Mouse (Mus musculus): ENCODE measurements around the gene Camk1. TPM values are rescaled to one million over a fixed set of nuclear protein-coding genes. Genes with fewer than 3 reads are reported as not detected.

Camk1 gene
- polyA plus RNA-seq (2012; rRNA removed) = 14.7 and 16.5 TPM in 2 replicates

GRCm38 (mm10) chr6:113343177-113344092 is at the start of gene Camk1:
TSS of gene Camk1 (minus strand) at chr6:113343984.

GRCm38 (mm10) chr6:113388960-113389359 is 45.2 kb upstream of the Camk1 start, which contains the start of gene Ttll3:
TSS of gene Ttll3 (plus strand) at chr6:113389260.

GRCm38 (mm10) chr6:113377496-113378385 is 34.0 kb upstream of the Camk1 start, which contains the start of the genes Tada3 and Arpc4:
TSS of gene Tada3 (minus strand) at chr6:113377883.
TSS of gene Arpc4 (plus strand) at chr6:113378115.

GRCm38 (mm10) chr6:113326533-113327315 is 17.1 kb downstream of the Camk1 start, which contains the start of gene Ogg1:
TSS of gene Ogg1 (plus strand) at chr6:113326972.

GRCm38 (mm10) chr6:113306986-113307349 is 36.8 kb downstream of the Camk1 start, which contains the start of gene Brpf1:
TSS of gene Brpf1 (plus strand) at chr6:113307137.

Other genes starting within 250 kb of the Camk1 start
- under 0.01 and 0.02 TPM in 2 replicates for gene Lhfpl4, start 148.6 kb downstream of the Camk1 start, polyA plus RNA-seq (2012; rRNA removed)
- gene Mtmr14, start 106.1 kb downstream of the Camk1 start, polyA plus RNA-seq (2012; rRNA removed) = 15.0 and 15.2 TPM in 2 replicates
- 0.01 and 0.06 TPM in 2 replicates for gene Cpne9, start 61.7 kb downstream of the Camk1 start, polyA plus RNA-seq (2012; rRNA removed)
- 8.6 and 10.5 TPM in 2 replicates for gene Brpf1, start 36.8 kb downstream of the Camk1 start, polyA plus RNA-seq (2012; rRNA removed)
- 6.7 and 7.1 TPM in 2 replicates for gene Ogg1, start 17.0 kb downstream of the Camk1 start, polyA plus RNA-seq (2012; rRNA removed)
- gene Tada3, start 33.9 kb upstream of the Camk1 start, polyA plus RNA-seq (2012; rRNA removed) = 8.9 and 9.7 TPM in 2 replicates
- 44.5 and 50.4 TPM in 2 replicates for gene Arpc4, start 34.1 kb upstream of the Camk1 start, polyA plus RNA-seq (2012; rRNA removed)
- gene Ttll3, start 45.3 kb upstream of the Camk1 start, polyA plus RNA-seq (2012; rRNA removed) = 2.1 and 3.1 TPM in 2 replicates
- gene Rpusd3, start 75.4 kb upstream of the Camk1 start, polyA plus RNA-seq (2012; rRNA removed) = 19.9 and 20.2 TPM in 2 replicates
- 0.21 and 0.44 TPM in 2 replicates for gene Cidec, start 91.8 kb upstream of the Camk1 start, polyA plus RNA-seq (2012; rRNA removed)
- gene Jagn1, start 98.6 kb upstream of the Camk1 start, polyA plus RNA-seq (2012; rRNA removed) = 27.7 and 29.5 TPM in 2 replicates
- gene Il17re, start 114.5 kb upstream of the Camk1 start, polyA plus RNA-seq (2012; rRNA removed) = 0.34 and 0.35 TPM in 2 replicates
- 12.2 and 12.6 TPM in 2 replicates for gene Il17rc, start 127.4 kb upstream of the Camk1 start, polyA plus RNA-seq (2012; rRNA removed)
- gene Creld1, start 139.3 kb upstream of the Camk1 start, polyA plus RNA-seq (2012; rRNA removed) = 6.6 and 7.4 TPM in 2 replicates
- gene Prrt3, start 157.9 kb upstream of the Camk1 start, polyA plus RNA-seq (2012; rRNA removed) = 0.01 TPM in 1 of 2 replicates, not detected in the other
- gene Emc3, start 187.7 kb upstream of the Camk1 start, polyA plus RNA-seq (2012; rRNA removed) = 24.7 and 25.0 TPM in 2 replicates
- 4.0 and 4.2 TPM in 2 replicates for gene Fancd2, start 187.7 kb upstream of the Camk1 start, polyA plus RNA-seq (2012; rRNA removed)

Data from liver, embryonic 18 days (tissue).